Mouse (Mus musculus): Measurements from ENCODE around the gene Gm9833.

The Gm9833 gene

DNA sequence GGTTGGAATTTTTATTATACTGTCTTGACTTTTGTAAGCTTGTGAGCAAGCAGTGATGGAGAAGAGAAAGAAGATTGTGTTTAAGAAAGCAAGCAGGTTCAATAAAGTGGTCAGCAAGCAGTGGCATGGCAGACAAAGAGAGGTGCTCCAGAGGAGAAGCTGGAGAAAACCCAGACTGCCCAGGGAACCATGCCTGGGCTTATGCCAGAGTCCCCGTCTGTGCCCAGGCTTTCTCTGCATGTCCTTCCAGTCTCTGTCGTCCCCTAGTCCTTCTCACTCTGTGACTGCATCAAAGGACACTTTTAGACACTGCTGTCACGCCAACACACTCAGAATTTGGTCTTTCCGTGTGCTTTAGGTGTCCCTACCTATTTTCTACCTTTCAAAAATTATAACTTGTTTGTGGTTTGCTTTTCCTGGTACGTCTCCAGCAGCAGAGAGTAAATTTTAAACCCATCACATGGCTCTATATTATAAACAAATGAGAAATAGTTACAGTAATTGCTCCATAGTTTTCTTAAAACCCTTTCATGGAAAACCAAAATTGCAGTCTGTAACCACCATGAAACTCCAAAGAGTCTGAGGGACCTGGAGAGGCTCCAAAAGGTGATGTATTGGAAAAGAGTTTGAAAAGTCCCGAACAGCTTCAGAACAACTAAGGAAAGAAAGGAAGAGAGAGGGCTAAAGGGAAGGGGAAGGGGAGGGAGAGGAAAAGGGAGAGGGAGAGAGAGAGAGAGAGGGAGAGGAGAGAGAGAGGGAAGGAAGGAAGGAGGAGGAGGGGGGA is 34.2 kb downstream of the Gm9833 start:
- DNase-seq (ENCODE audit: low spot score in 2 of 2) = no peak

DNA sequence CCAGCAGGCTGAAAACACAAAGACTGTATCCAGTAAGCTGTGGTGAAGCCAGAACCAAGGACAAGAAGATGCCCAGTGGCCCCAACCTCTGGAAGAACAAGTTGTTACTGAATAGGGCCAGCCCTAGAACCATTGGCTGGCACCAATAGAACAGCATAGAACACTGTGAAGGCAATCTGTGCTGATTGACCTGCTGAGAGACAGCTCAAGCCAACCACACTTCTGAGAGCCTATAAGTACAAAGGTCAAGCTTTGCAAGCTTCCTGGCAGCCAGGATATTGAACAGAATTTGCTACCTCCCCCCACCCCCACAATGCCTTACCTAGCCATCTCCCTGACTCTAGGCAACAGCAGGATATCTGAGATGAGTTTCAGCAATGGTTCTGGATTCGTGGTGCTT is 35.7 kb downstream of the Gm9833 start:
- DNase-seq (ENCODE audit: low spot score in 2 of 2) = no peak

- DNase-seq (ENCODE audit: low spot score in 2 of 2) = no peak
These were observed 36.2 kb downstream of the Gm9833 start for GRCm38 (mm10) chr3:10124071-10124470.

DNA sequence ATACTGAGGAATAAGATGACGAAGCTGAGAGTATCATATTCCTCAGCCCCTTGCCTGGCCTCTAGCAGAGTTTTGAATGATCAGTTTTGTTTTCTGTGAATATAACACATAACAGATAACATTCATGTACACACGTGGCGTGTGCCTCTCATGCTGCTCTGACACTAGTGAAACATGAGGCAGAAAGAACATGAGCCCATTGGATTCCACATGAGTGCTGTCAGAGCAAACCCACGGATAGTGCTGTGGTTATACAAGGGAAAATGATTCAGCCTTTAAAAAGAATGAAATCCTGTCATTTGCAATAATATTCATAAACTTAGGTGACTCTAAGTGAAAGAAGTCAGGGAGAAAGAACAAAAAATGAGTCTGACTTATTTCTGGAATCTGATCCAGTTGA is 37.4 kb downstream of the Gm9833 start:
- no peak for DNase-seq (ENCODE audit: low spot score in 2 of 2)

DNA sequence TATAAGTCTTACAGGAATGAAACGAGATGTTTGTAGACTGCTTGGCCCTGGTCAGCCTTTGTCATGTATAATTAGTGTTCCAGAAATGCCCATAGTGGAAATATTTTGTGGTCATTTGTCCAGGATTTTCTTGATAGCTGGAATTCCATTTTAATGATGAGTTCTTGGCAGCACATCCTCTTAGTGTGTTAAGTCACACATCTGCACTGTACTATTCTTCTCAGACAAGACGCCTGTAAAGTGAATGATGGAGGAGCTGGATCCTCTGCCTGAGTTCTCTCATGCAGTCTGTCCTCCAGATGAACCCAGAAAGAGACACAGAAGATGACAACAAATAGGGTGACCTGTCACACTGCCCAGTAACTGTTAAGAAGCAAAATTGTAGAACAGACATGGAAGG is 38.1 kb downstream of the Gm9833 start:
- DNase-seq (ENCODE audit: low spot score in 2 of 2) = no peak

DNA sequence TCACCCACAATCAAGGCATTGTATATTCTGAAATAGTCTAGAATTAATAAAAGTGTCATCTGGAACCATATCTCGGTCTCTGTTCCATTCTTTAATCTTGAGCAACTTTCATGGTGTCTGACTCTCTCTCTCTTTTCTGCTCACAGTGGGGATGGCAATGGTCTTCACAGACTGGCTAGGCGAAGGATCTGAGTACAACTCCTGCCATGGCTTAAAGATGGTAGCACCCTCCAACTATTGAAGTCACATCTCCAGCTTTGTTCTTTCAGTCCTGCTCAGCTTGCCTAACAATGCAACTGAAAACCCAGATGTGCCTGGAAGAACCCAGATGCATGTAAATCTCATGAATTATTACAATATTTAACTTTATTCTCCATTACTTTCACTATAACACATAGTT is 38.6 kb downstream of the Gm9833 start:
- no peak for DNase-seq (ENCODE audit: low spot score in 2 of 2)

DNA sequence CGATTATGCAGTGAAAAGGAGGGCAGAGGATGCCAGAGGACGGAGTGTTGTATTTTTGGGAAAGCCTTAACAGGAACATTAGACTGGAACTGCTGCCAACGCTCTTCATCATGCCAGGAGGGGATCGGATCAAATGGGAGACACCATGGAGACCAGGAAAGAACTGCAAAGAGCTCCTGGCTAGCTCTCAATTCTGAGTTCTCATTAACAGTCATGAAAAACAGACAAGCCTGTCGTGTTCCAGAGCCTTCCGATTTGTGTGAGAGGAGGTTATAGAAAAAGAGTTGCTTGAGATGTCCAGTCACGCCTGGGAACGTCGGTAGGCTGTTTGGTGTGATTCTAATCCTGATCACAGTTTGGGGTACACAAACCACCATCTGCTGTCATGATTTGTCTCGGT is 39.0 kb downstream of the Gm9833 start:
- no peak for DNase-seq (ENCODE audit: low spot score in 2 of 2)

- DNase-seq (ENCODE audit: low spot score in 2 of 2) = no peak
These were observed 39.6 kb downstream of the Gm9833 start for GRCm38 (mm10) chr3:10127505-10127904.

All from urinary bladder, postnatal 4 days (tissue).